Mouse (Mus musculus) erythroblast, adult 5-6 weeks (primary cell): ENCODE results near the gene Gatb. TPM values are rescaled to one million over a fixed set of nuclear protein-coding genes. Genes with fewer than 3 reads are reported as not detected.

ENCODE experiments used
- ATAC-seq: replicated peaks from 2 replicates; pipeline ENCODE4 v1.8.0; 2016; ENCODE audit warnings: moderate number of reproducible peaks, mild to moderate bottlenecking, moderate TSS enrichment, inconsistent platforms; ENCODE audit not compliant: poor library complexity, low FRiP score, severe bottlenecking
- total RNA-seq, 2 experiments: library from RNA; stranded (forward) in 1 of 2; stranded (reverse) in 1 of 2; fragments of 150-400 nt in 1 of 2; fragments of 200-764, 138-1000 nt in 1 of 2; gene quantifications; 2 replicates each; pipeline versions ENCODE4 v1.2.3 to v1.2.4; 2015 to 2017; ENCODE audit warnings: low replicate concordance in 2 of 2

The Gatb gene
- total RNA-seq, 2 experiments from 2014 or later, result 4.6 TPM; not detected in 1

- ATAC-seq, result no peak
These were observed 18.1 kb downstream of the Gatb start for GRCm38 (mm10) chr3:85592067-85592466.

GRCm38 (mm10) chr3:85592640-85593252 is 18.8 kb downstream of the Gatb start:
- ATAC-seq, result no peak

GRCm38 (mm10) chr3:85594452-85594851 is 20.5 kb downstream of the Gatb start:
- no peak for ATAC-seq

- ATAC-seq, result no peak
These were observed 25.6 kb downstream of the Gatb start for GRCm38 (mm10) chr3:85599526-85599925.

- ATAC-seq, result no peak
These were observed 28.0 kb downstream of the Gatb start for GRCm38 (mm10) chr3:85601841-85602305.

- ATAC-seq, result no peak
These were observed 29.9 kb downstream of the Gatb start for GRCm38 (mm10) chr3:85603811-85604210.

GRCm38 (mm10) chr3:85606912-85607311 is 33.0 kb downstream of the Gatb start:
- no peak for ATAC-seq

GRCm38 (mm10) chr3:85607753-85608152 is 33.8 kb downstream of the Gatb start:
- ATAC-seq, result no peak

GRCm38 (mm10) chr3:85616389-85616788 is 42.5 kb downstream of the Gatb start:
- ATAC-seq, result no peak

GRCm38 (mm10) chr3:85618885-85619284 is 45.0 kb downstream of the Gatb start:
- no peak for ATAC-seq

GRCm38 (mm10) chr3:85619345-85619744 is 45.4 kb downstream of the Gatb start:
- no peak for ATAC-seq

GRCm38 (mm10) chr3:85619751-85620150 is 45.8 kb downstream of the Gatb start:
- ATAC-seq, result no peak

- ATAC-seq, result no peak
These were observed 56.1 kb downstream of the Gatb start for GRCm38 (mm10) chr3:85629895-85630510.

- no peak for ATAC-seq
These were observed 59.8 kb downstream of the Gatb start for GRCm38 (mm10) chr3:85633733-85634132.

- ATAC-seq, result no peak
These were observed 60.6 kb downstream of the Gatb start for GRCm38 (mm10) chr3:85634389-85635125.

GRCm38 (mm10) chr3:85635126-85635419 is 61.2 kb downstream of the Gatb start:
- no peak for ATAC-seq

GRCm38 (mm10) chr3:85635591-85635990 is 61.7 kb downstream of the Gatb start:
- no peak for ATAC-seq

- ATAC-seq, result no peak
These were observed 63.0 kb downstream of the Gatb start for GRCm38 (mm10) chr3:85636716-85637447.

GRCm38 (mm10) chr3:85641751-85642150 is 67.8 kb downstream of the Gatb start:
- no peak for ATAC-seq

GRCm38 (mm10) chr3:85644814-85645213 is 70.9 kb downstream of the Gatb start:
- no peak for ATAC-seq
